Mouse (Mus musculus) forebrain, postnatal 0 days (tissue): ENCODE data around the gene Jmjd1c. TPM values are rescaled to one million over a fixed set of nuclear protein-coding genes. Genes with fewer than 3 reads are reported as not detected.
A peak's percentile ranks its signal among the peaks of the same experiment; 100 is the strongest.

Source experiments
- ATAC-seq: fragments of 200-750 bp; cut with Nextera tagmentation; 2 replicates; pipeline ENCODE4 v1.8.0; 2017; ENCODE audit warnings: mild to moderate bottlenecking, moderate library complexity
- DNase-seq: peaks from one replicate; pipeline ENCODE4 v3.0.0-alpha.2; 2015
- H3K27ac ChIP-seq: fragments of 300-500 bp; sonication (generic); 2 replicates; pipeline ENCODE4 v1.5.1; 2014; ENCODE audit warnings: low read depth, mild to moderate bottlenecking, antibody characterized with exemption, low read length, moderate library complexity, mixed read lengths
- H3K27me3 ChIP-seq: fragments of 300-500 bp; sonication (generic); 2 replicates; pipeline ENCODE4 v1.6.1; 2014; ENCODE audit warnings: mild to moderate bottlenecking, low read length, mixed read lengths; ENCODE audit not compliant: insufficient read depth
- H3K36me3 ChIP-seq: fragments of 300-500 bp; sonication (generic); 2 replicates; pipeline ENCODE4 v1.6.1; 2014; ENCODE audit warnings: mild to moderate bottlenecking, moderate library complexity; ENCODE audit not compliant: insufficient read depth
- H3K4me1 ChIP-seq: fragments of 300-500 bp; sonication (generic); 2 replicates; pipeline ENCODE4 v1.6.1; 2014; ENCODE audit warnings: antibody characterized with exemption; ENCODE audit not compliant: insufficient read depth
- H3K4me2 ChIP-seq: fragments of 300-500 bp; sonication (generic); 2 replicates; pipeline ENCODE4 v1.6.1; 2014; ENCODE audit warnings: low read depth, mild to moderate bottlenecking, moderate library complexity
- H3K4me3 ChIP-seq: fragments of 300-500 bp; sonication (generic); 2 replicates; pipeline ENCODE4 v1.5.1; 2014; ENCODE audit warnings: low read depth, low read length, mixed read lengths
- H3K9ac ChIP-seq: fragments of 300-500 bp; sonication (generic); 2 replicates; pipeline ENCODE4 v1.6.1; 2014; ENCODE audit warnings: mild to moderate bottlenecking
- H3K9me3 ChIP-seq: fragments of 300-500 bp; sonication (generic); 2 replicates; pipeline ENCODE4 v1.6.1; 2016; ENCODE audit warnings: low read length
- CTCF ChIP-seq: sonication (generic); IDR thresholded peaks from 2 replicates; pipeline ENCODE4 v1.5.1; 2016; ENCODE audit warnings: antibody characterized with exemption, control low read depth, low read depth
- WGBS: fragments of 180-500 bp; shearing (Covaris S2); extraction: QIAGEN DNeasy Blood & Tissue Kit; methylation state at CpG from one replicate; pipeline ENCODE4 v1.1.7; 2014; 5-methylcytosine and 5-hydroxymethylcytosine counted together
- polyA plus RNA-seq: library from polyadenylated mRNA; unstranded; fragments of >200 nt; fragmentation: Nextera tagmentation; extraction: Ambion mirVana; gene quantifications from 2 replicates; pipeline ENCODE4 v1.2.1, GENCODE M21; 2015
- total RNA-seq: library from RNA; depleted of rRNA; stranded (reverse); fragments of >200 nt; gene quantifications from 2 replicates; pipeline ENCODE4 v1.2.3, GENCODE M21; 2014

The Jmjd1c gene
- total and polyA plus RNA-seq, 2 experiments from 2014 or later, result 44.4 to 76.8 TPM

DNA sequence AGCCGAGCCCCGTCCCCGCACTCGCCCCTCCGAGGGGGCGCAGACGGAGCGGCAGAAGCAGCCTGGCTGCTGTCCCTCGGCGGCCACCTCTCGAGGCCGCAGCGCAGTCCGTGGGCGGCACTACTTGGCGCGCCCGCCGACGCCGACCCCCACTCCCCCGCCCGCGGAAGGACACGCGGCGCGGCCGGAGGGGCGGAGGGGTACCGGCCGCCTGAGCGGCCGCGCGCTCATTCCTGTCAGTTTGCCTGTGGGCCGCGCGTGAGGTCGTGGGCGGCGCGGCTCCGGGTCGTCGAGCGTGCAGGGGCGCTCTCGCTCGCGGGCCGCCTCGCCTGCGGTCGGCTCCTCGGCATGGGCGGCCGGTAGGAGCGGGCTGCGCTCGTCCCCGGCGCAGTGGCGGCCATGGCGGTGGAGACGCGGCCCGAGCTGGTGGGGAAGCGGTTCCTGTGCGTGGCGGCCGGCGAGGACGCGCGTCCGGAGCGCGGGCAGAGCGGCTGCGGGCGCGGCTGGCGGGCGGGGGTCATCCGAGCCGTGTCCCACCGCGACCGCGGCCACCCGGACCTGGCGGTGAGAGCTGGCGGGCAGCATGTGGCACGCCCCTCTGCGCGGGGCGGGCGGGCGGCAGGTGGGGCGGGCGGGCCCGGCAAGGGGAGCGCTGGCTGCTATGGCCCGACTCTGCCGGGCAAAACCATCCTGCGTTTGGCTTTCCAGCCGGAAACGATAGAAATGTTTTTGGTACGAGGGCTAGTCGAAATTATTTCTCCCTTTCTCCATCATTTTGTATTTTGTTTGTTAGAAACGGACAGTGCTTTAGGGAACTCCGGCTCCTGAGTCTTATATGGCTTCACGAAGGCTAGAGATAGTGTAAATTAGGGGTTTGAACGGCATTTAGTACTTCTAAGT lies 31.2 kb downstream of the Jmjd1c start:
- peak overlapping the region; percentile 87 for H3K9ac ChIP-seq
- H3K4me1 ChIP-seq, result peaks cover 10% of the 10 kb centered on the region
- peak overlapping the region; percentile 91 for H3K27ac ChIP-seq
- H3K4me2 ChIP-seq, result peak overlapping the region; percentile 81
- DNase-seq (peak; percentile 78), ATAC-seq (peak; percentile 77)
- TF ChIP-seq CTCF, result no peak
- under 1% methylated on average over 110 of the region's 115 CpGs for WGBS
- H3K36me3 ChIP-seq, result no peaks in the 10 kb centered on the region
- H3K9me3 ChIP-seq, result no peaks in the 10 kb centered on the region
- no peaks in the 10 kb centered on the region for H3K27me3 ChIP-seq
- H3K4me3 ChIP-seq, result peak overlapping the region; percentile 71

DNA sequence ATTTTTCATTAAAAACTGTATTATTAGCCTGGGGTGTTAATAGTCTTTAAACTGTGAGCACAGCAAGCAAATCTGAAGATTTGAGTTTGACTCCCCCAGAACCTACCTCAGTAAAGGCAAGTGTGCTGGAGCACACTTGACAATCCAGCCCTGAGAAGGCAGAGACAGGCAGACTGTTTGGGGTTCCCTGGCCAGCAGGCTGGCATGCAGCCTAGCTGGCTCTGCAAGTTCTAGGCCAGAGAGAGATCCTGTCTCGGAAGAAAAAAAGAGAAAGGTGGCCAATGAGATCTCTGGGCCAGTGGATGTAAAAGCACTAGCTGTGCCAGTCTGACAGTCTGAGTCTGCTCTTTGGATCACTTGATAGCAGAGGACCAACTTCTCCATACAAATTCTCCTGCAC lies 33.6 kb downstream of the Jmjd1c start:
- ATAC-seq (no peak), DNase-seq (no peak)
- no peak overlapping the region for H3K9ac ChIP-seq
- TF ChIP-seq CTCF, result no peak
- H3K27ac ChIP-seq, result no peak overlapping the region
- no peak overlapping the region for H3K4me3 ChIP-seq
- H3K4me1 ChIP-seq, result peaks cover 10% of the 10 kb centered on the region
- 14% methylated on average over 1 of the region's 1 CpGs for WGBS
- H3K27me3 ChIP-seq, result no peaks in the 10 kb centered on the region
- no peaks in the 10 kb centered on the region for H3K36me3 ChIP-seq
- no peak overlapping the region; the same call in 1 of the 2 replicates for H3K4me2 ChIP-seq
- H3K9me3 ChIP-seq, result no peaks in the 10 kb centered on the region

GRCm38 (mm10) chr10:67131709-67132108 lies 35.8 kb downstream of the Jmjd1c start:
- DNase-seq (no peak), ATAC-seq (no peak)
- Histone ChIP-seq H3K27me3 (no peaks in the 10 kb centered on the region), H3K9ac (no peak overlapping the region), H3K36me3 (no peaks in the 10 kb centered on the region), H3K9me3 (no peaks in the 10 kb centered on the region), H3K4me3 (no peak overlapping the region), H3K4me1 (peaks cover 10% of the 10 kb centered on the region), H3K27ac (no peak overlapping the region), H3K4me2 (no peak overlapping the region)
- TF ChIP-seq CTCF, result no peak
- 98% methylated on average over 1 of the region's 1 CpGs for WGBS

DNA sequence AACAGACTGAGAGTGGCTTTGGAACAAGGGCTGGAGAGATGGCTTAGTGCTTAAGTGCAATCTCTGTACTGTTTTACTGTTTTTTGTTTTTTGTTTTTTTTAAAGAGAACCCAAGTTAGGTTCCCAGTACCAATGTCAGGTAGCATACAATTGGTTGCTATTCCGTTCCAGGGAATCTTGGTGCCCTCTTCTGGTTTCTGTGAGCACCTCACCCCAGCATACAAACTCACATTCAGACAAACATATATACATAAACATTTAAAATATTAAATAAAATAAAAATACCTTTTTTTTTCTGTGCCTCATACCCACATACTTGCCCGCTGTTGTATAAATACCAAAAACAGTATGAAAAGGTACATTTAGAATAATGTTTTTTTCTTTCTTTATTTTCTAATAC lies 38.4 kb downstream of the Jmjd1c start:
- H3K4me1 ChIP-seq, result no peaks in the 10 kb centered on the region
- H3K36me3 ChIP-seq, result no peaks in the 10 kb centered on the region
- TF ChIP-seq CTCF, result peak; percentile 27; the same call in 1 of the 2 replicates
- H3K27ac ChIP-seq, result no peak overlapping the region
- no peak overlapping the region for H3K4me2 ChIP-seq
- no peak overlapping the region for H3K9ac ChIP-seq
- no peak overlapping the region for H3K4me3 ChIP-seq
- DNase-seq (no peak), ATAC-seq (no peak)
- no peaks in the 10 kb centered on the region for H3K27me3 ChIP-seq
- H3K9me3 ChIP-seq, result no peaks in the 10 kb centered on the region
- WGBS, result 94% methylated on average over 2 of the region's 2 CpGs

GRCm38 (mm10) chr10:67137437-67137836 lies 41.5 kb downstream of the Jmjd1c start:
- WGBS, result 88% methylated on average over 2 of the region's 2 CpGs
- Histone ChIP-seq H3K4me3 (no peak overlapping the region), H3K9me3 (no peaks in the 10 kb centered on the region), H3K27me3 (no peaks in the 10 kb centered on the region), H3K4me1 (no peaks in the 10 kb centered on the region), H3K4me2 (no peak overlapping the region), H3K36me3 (no peaks in the 10 kb centered on the region), H3K9ac (no peak overlapping the region), H3K27ac (no peak overlapping the region)
- no peak for ATAC-seq
- no peak for TF ChIP-seq CTCF
- DNase-seq, result no peak

GRCm38 (mm10) chr10:67143661-67144060 lies 47.7 kb downstream of the Jmjd1c start:
- no peak overlapping the region for H3K9ac ChIP-seq
- TF ChIP-seq CTCF, result no peak
- H3K9me3 ChIP-seq, result no peaks in the 10 kb centered on the region
- H3K4me1 ChIP-seq, result no peaks in the 10 kb centered on the region
- H3K36me3 ChIP-seq, result no peaks in the 10 kb centered on the region
- H3K4me3 ChIP-seq, result no peak overlapping the region
- H3K27ac ChIP-seq, result no peak overlapping the region
- H3K27me3 ChIP-seq, result no peaks in the 10 kb centered on the region
- no peak for ATAC-seq
- no peak for DNase-seq
- H3K4me2 ChIP-seq, result no peak overlapping the region

DNA sequence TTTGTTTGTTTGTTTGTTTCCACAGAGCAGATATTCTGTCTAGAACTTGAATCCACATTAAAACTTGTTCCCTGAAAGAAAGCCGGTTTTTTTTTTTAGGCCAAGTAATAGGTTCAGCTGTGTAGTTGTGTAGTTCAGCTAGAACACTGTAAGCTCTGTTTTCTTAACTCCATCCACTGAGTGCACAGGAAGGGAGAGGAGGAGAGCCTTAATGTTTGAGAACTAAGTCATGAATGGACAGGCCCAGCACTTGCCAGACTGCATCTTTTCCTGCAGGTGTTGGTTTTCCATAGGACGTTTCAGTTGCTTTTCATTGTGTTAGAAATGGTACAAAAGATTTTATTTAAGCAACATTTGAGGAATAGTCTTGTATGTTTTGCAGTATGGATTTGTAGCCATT lies 48.3 kb downstream of the Jmjd1c start:
- no peak for ATAC-seq
- Histone ChIP-seq H3K4me1 (no peaks in the 10 kb centered on the region), H3K4me2 (no peak overlapping the region), H3K9me3 (no peaks in the 10 kb centered on the region), H3K36me3 (no peaks in the 10 kb centered on the region), H3K27me3 (no peaks in the 10 kb centered on the region), H3K4me3 (no peak overlapping the region), H3K27ac (no peak overlapping the region), H3K9ac (no peak overlapping the region)
- no peak for DNase-seq
- TF ChIP-seq CTCF, result no peak
- WGBS, result 57% methylated on average over 2 of the region's 2 CpGs
